Mouse (Mus musculus) heart, embryonic 16.5 days (tissue): ENCODE data around the gene Scrn2. TPM values are rescaled to one million over a fixed set of nuclear protein-coding genes. Genes with fewer than 3 reads are reported as not detected.

Experiments used
- ATAC-seq: fragments of 200-750 bp; cut with Nextera tagmentation; replicated peaks from 2 replicates; pipeline ENCODE4 v1.8.0; 2017; ENCODE audit warnings: moderate number of reproducible peaks; ENCODE audit not compliant: insufficient read depth, low FRiP score; ENCODE audit errors: extremely low read depth
- H3K27ac ChIP-seq: fragments of 300-500 bp; sonication (generic); 2 replicates; pipeline ENCODE4 v1.5.1; 2014; ENCODE audit warnings: mild to moderate bottlenecking, low read length, control low read depth, moderate library complexity
- H3K27me3 ChIP-seq: fragments of 300-500 bp; sonication (generic); 2 replicates; pipeline ENCODE4 v1.6.1; 2014; ENCODE audit warnings: low read length, mixed read lengths; ENCODE audit not compliant: control insufficient read depth, insufficient read depth
- H3K36me3 ChIP-seq: fragments of 300-500 bp; sonication (generic); 2 replicates; pipeline ENCODE4 v1.6.1; 2014; ENCODE audit not compliant: control insufficient read depth, insufficient read depth
- H3K4me1 ChIP-seq: fragments of 300-500 bp; sonication (generic); 2 replicates; pipeline ENCODE4 v1.6.1; 2014; ENCODE audit warnings: low read length, mixed read lengths; ENCODE audit not compliant: control insufficient read depth, insufficient read depth
- H3K4me2 ChIP-seq: fragments of 300-500 bp; sonication (generic); 2 replicates; pipeline ENCODE4 v1.6.1; 2014; ENCODE audit warnings: low read depth, mild to moderate bottlenecking, control low read depth, low read length
- H3K4me3 ChIP-seq: fragments of 300-500 bp; sonication (generic); 2 replicates; pipeline ENCODE4 v1.5.1; 2014; ENCODE audit warnings: mild to moderate bottlenecking, control low read depth, low read length
- H3K9ac ChIP-seq: fragments of 300-500 bp; sonication (generic); 2 replicates; pipeline ENCODE4 v1.6.1; 2014; ENCODE audit warnings: low read length, control low read depth
- H3K9me3 ChIP-seq: fragments of 300-500 bp; sonication (generic); replicated peaks from 2 replicates; pipeline ENCODE4 v1.6.1; 2016; ENCODE audit warnings: low read length; ENCODE audit not compliant: control insufficient read depth
- WGBS: fragments of 180-500 bp; shearing (Covaris S2); extraction: QIAGEN DNeasy Blood & Tissue Kit; methylation state at CpG from one replicate; pipeline ENCODE4 v1.1.7; 2014; 5-methylcytosine and 5-hydroxymethylcytosine counted together
- polyA plus RNA-seq: library from polyadenylated mRNA; unstranded; fragments of >200 nt; fragmentation: Nextera tagmentation; extraction: Ambion mirVana; gene quantifications from 2 replicates; pipeline ENCODE4 v1.2.1, GENCODE M21; 2015

Scrn2 gene
- polyA plus RNA-seq, 1 experiment from 2014 or later, result 20.4 TPM

- Histone ChIP-seq H3K27ac (no peak within 1 kb of the TSS), H3K9me3 (no peaks in the 10 kb centered on the region), H3K36me3 (no peaks in the 10 kb centered on the region), H3K9ac (no peak within 1 kb of the TSS), H3K4me2 (no peak within 1 kb of the TSS), H3K4me1 (0 out of 2 replicates have a peak, but pooled peaks cover under 1% of the 10 kb centered on the region), H3K4me3 (no peak within 1 kb of the TSS), H3K27me3 (peaks cover 68% of the 10 kb centered on the region)
- WGBS, result 23% methylated on average over 8 of the region's 8 CpGs
- ATAC-seq, result no peak
Measured at GRCm38 (mm10) chr11:97013121-97013670, 16.5 kb upstream of the Scrn2 start, which contains the start of gene Sp6. Gene Sp6 (plus strand): TSS chr11:97013394.

- H3K4me1 ChIP-seq, result peaks cover 18% of the 10 kb centered on the region
- H3K4me3 ChIP-seq, result peak overlapping the region; percentile 45
- H3K27ac ChIP-seq, result no peak overlapping the region
- no peaks in the 10 kb centered on the region for H3K9me3 ChIP-seq
- ATAC-seq, result no peak
- WGBS, result under 1% methylated on average over 36 of the region's 36 CpGs
- H3K4me2 ChIP-seq, result peak overlapping the region; percentile 53
- peaks cover 81% of the 10 kb centered on the region for H3K27me3 ChIP-seq
- no peaks in the 10 kb centered on the region for H3K36me3 ChIP-seq
- no peak overlapping the region for H3K9ac ChIP-seq
Measured at GRCm38 (mm10) chr11:97017696-97018582, 11.8 kb upstream of the Scrn2 start.

- H3K36me3 ChIP-seq, result no peaks in the 10 kb centered on the region
- under 1% methylated on average over 54 of the region's 68 CpGs for WGBS
- H3K9me3 ChIP-seq, result no peaks in the 10 kb centered on the region
- 0 out of 2 replicates have a peak overlapping the region, but pooled peaks have one; percentile 6 for H3K9ac ChIP-seq
- H3K27me3 ChIP-seq, result peaks cover 83% of the 10 kb centered on the region
- peak overlapping the region; percentile 45 for H3K4me3 ChIP-seq
- H3K27ac ChIP-seq, result no peak overlapping the region
- peak overlapping the region; percentile 53 for H3K4me2 ChIP-seq
- no peak for ATAC-seq
- H3K4me1 ChIP-seq, result peaks cover 18% of the 10 kb centered on the region
Measured at GRCm38 (mm10) chr11:97018583-97019344, 11.0 kb upstream of the Scrn2 start.

DNA sequence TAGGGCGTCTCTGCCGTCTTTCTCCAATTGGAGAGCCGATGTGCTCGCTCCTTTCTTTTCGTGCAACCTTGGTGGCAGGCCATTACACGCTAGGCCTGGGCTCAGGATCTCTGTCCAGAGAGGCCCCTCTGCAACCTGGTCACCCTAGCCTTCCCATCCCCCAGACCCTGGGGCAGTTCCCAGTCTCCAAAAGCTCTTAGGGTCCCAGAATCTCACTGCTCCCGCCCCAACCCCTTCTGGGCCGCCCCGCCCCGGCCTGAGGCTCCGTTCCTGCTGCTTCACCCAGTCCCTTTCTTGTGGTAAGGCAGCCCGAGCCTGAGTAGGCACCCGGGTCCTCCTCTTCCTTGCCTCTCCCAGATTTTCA lies 10.4 kb upstream of the Scrn2 start:
- H3K4me1 ChIP-seq, result peaks cover 18% of the 10 kb centered on the region
- H3K36me3 ChIP-seq, result no peaks in the 10 kb centered on the region
- H3K9ac ChIP-seq, result no peak overlapping the region
- peak overlapping the region; percentile 21; the same call in 1 of the 2 replicates for H3K4me3 ChIP-seq
- no peak for ATAC-seq
- peak overlapping the region; percentile 53; the same call in 1 of the 2 replicates for H3K4me2 ChIP-seq
- H3K9me3 ChIP-seq, result no peaks in the 10 kb centered on the region
- 8% methylated on average over 13 of the region's 13 CpGs for WGBS
- no peak overlapping the region for H3K27ac ChIP-seq
- H3K27me3 ChIP-seq, result peaks cover 88% of the 10 kb centered on the region

DNA sequence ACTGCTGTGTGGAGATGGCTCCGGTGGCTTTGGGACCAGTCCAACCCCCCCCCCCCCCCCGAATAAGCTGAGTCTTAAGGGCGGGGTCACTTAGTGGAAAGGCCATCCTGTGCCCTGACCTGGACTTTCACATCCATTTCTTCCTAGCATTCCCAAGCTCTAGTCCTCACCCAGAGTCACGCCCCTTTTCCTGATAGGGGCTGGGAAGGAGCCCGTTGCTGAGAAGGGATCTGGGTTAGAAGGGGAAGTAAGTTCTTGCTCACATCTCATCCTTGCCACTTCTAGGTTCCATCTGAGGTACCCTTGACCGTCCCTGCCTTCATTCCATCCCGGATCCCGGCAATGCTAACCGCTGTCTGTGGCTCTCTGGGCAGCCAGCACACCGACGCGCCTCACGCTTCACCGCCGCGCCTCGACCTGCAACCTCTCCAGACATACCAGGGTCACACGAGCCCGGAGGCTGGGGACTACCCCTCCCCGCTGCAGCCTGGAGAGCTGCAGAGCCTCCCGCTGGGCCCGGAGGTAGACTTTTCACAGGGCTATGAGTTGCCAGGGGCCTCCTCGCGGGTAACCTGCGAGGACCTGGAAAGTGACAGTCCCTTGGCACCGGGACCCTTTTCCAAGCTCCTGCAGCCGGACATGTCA lies 8.5 kb upstream of the Scrn2 start:
- H3K27me3 ChIP-seq, result peaks cover 77% of the 10 kb centered on the region
- no peaks in the 10 kb centered on the region for H3K36me3 ChIP-seq
- H3K4me1 ChIP-seq, result peaks cover 22% of the 10 kb centered on the region
- no peak overlapping the region for H3K27ac ChIP-seq
- WGBS, result 3% methylated on average over 25 of the region's 27 CpGs
- peak overlapping the region; percentile 91 for H3K4me2 ChIP-seq
- H3K9ac ChIP-seq, result peak overlapping the region; percentile 26; the same call in 1 of the 2 replicates
- H3K9me3 ChIP-seq, result no peaks in the 10 kb centered on the region
- ATAC-seq, result 0 out of 2 replicates have a peak, but pooled peaks have one; percentile 8
- H3K4me3 ChIP-seq, result peak overlapping the region; percentile 62

- WGBS, result 2% methylated on average over 50 of the region's 50 CpGs
- ATAC-seq, result peak; percentile 42
- H3K36me3 ChIP-seq, result no peaks in the 10 kb centered on the region
Measured at GRCm38 (mm10) chr11:97021873-97022484, 7.8 kb upstream of the Scrn2 start.

DNA sequence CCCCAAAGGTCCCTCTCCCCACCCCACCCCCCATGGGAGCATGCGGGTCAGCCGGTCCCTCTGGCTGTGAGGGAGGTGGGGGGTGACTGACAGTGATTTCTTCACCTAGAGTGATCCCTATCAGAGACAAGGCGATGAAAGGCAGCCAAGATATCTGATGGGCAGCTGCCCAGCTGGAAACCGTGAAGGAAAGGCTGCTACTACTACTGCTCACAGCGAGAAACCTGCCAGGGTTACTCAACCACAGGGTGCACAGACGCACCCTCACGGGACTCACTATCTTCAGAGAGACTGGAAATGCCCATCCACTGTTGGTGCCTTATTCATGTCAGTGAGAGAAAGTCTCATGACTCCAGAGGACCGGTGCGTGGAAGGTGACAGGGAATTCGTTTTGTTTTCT lies 4.8 kb upstream of the Scrn2 start:
- 34% methylated on average over 10 of the region's 10 CpGs for WGBS
- Histone ChIP-seq H3K4me2 (no peak overlapping the region), H3K9me3 (no peaks in the 10 kb centered on the region), H3K27ac (no peak overlapping the region), H3K4me1 (peaks cover 15% of the 10 kb centered on the region), H3K4me3 (no peak overlapping the region), H3K36me3 (no peaks in the 10 kb centered on the region), H3K27me3 (peaks cover 46% of the 10 kb centered on the region), H3K9ac (no peak overlapping the region)
- no peak for ATAC-seq

More at GRCm38 (mm10) chr11:97021873-97022484, 7.8 kb upstream of the Scrn2 start:
- Histone ChIP-seq H3K9me3 (no peaks in the 10 kb centered on the region), H3K4me1 (peaks cover 22% of the 10 kb centered on the region), H3K9ac (peak overlapping the region; percentile 73), H3K4me3 (peak overlapping the region; percentile 62), H3K27ac (no peak overlapping the region), H3K27me3 (peaks cover 71% of the 10 kb centered on the region), H3K4me2 (peak overlapping the region; percentile 91)

DNA sequence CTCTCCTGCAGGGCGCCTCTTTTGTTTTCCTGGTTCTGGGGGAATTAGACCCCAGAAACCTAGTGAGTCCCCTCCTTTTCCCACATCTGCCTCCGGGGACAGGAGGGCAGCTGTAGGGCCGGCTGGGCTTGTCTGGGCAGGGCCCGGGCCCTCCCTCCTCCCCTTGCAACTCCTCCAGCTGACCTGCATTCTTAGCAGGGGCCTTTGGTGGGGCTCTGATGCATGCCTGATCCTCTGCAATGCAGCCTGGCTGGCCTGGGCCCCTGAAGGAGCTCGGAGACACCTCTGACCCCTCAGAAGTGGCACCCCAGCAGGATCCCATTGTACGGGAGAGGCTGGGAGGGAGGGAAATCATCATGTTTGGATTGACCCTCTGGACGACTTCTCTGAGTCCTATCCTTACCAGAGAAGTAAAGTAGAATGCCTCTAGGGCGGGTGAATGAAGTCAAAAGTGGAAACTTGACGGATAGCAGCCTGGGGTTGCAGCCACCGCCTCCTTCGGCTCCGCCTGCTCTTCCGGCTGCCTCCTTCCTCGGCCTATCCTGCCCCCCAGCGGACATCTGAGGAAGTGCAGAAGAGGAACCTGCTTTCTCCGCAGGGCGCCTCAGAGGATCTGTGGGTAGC lies 3.9 kb upstream of the Scrn2 start:
- Histone ChIP-seq H3K4me2 (peak overlapping the region; percentile 63), H3K4me3 (peak overlapping the region; percentile 38), H3K4me1 (peaks cover 22% of the 10 kb centered on the region), H3K27me3 (peaks cover 38% of the 10 kb centered on the region), H3K9ac (peak overlapping the region; percentile 73), H3K27ac (peak overlapping the region; percentile 56), H3K9me3 (no peaks in the 10 kb centered on the region), H3K36me3 (no peaks in the 10 kb centered on the region)
- WGBS, result 4% methylated on average over 17 of the region's 17 CpGs
- peak; percentile 47; the same call in 1 of the 2 replicates for ATAC-seq
